In the genomic region with DNA sequence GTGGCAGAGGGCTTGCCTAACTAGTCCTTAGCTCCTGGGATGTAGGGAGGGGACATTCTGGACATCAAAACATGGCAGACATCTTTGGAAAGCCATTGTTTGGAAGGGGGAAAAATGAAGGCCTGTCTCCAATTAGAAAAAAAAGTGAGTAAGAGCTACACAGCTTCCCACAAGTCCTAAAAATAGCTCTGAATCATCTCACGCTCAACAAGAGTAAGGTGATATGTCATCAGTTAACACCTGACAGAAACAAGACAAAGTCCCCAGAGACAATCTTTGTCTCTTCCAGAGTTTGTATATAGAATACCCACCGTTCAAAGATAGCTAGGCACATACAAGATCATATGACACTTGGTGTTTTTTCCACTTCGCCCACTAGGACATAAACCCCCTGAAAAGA, we compare ENCODE assay signal across 1 mouse cellular context.
TF ChIP-seq lines count a peak whose summit lies in the region.

No protein-coding gene starts in this region.

TF ChIP-seq in CH12.LX, 34 proteins besides CTCF, POLR2A, EP300 and RAD21 (continued from another document):
- TF ChIP-seq ZKSCAN1 (IDR thresholded peaks at IDR 0.05; ENCODE audit: borderline replicate concordance, low read depth, low read length) = no peak
- TF ChIP-seq JUND (conservative IDR thresholded peaks at IDR 0.05; ENCODE audit: low read depth, low read length) = no peak
- no peak for TF ChIP-seq RCOR1 (conservative IDR thresholded peaks at IDR 0.05; ENCODE audit: low read depth, low read length)
- no peak for TF ChIP-seq GABPA (IDR thresholded peaks at IDR 0.05; ENCODE audit: insufficient replicate concordance, low read depth, low read length)
- no peak for TF ChIP-seq UBTF (IDR thresholded peaks at IDR 0.05; ENCODE audit: low read depth, low read length)
- no peak for TF ChIP-seq USF1 (IDR thresholded peaks at IDR 0.05; ENCODE audit: low read depth, low read length)
- peak; percentile 65 for TF ChIP-seq BHLHE40 (IDR thresholded peaks at IDR 0.05; ENCODE audit: low read depth, low read length)
- no peak for TF ChIP-seq SMC3 (IDR thresholded peaks at IDR 0.05; ENCODE audit: low read depth, low read length)
TF ChIP-seq in CH12.LX: peak in this region for 4.
